In genomic region chr12:33551660-33552059, GRCm38 (mm10) we compare ENCODE assay signal across 6 mouse cellular contexts.
DNase-seq lines count a peak whose midpoint lies in the region; ATAC-seq lines count a peak whose summit lies in the region.
"Not testable (repeated sequence)": the region's sequence is repeated elsewhere in the genome, so short reads cannot be mapped to it uniquely, and the experiment has no call there.

No protein-coding gene starts in this region.

- WGBS in forebrain, embryonic 11.5 days = 43% methylated on average over 7 of the region's 7 CpGs
- 52% methylated on average over 7 of the region's 7 CpGs for WGBS in intestine, embryonic 15.5 days
- WGBS in midbrain, embryonic 11.5 days = 48% methylated on average over 7 of the region's 7 CpGs

- not testable (repeated sequence) for H3K9ac ChIP-seq in forebrain, embryonic 11.5 days (ENCODE audit: low read length); intestine, embryonic 15.5 days; midbrain, embryonic 11.5 days (ENCODE audit: low read length)

- peak; percentile 63; the same call in 1 of the 2 replicates for ATAC-seq in forebrain, embryonic 11.5 days (replicated peaks; ENCODE audit: low FRiP score)
- ATAC-seq in intestine, embryonic 15.5 days = peak; percentile 15; the same call in 1 of the 2 replicates
- peak; percentile 38; the same call in 1 of the 2 replicates for ATAC-seq in midbrain, embryonic 11.5 days (ENCODE audit: low FRiP score)

- DNase-seq in ES-CJ7 (ENCODE audit: low read depth, low spot score) (peak; percentile 55), R1 (ENCODE audit: low read depth, low spot score) (peak; percentile 67)
- DNase-seq in embryo, embryonic 11 days = peak; percentile 13
- DNase-seq in forebrain, embryonic 11.5 days (ENCODE audit: low spot score) = not testable (repeated sequence)
- DNase-seq in midbrain, embryonic 11.5 days (ENCODE audit: low spot score, missing footprints) = peak; percentile 66

- not testable (repeated sequence) for H3K27me3 ChIP-seq in forebrain, embryonic 11.5 days (ENCODE audit: control insufficient read depth, insufficient read depth, low read length); intestine, embryonic 15.5 days (replicated peaks); midbrain, embryonic 11.5 days (ENCODE audit: control insufficient read depth, insufficient read depth, low read length)

- H3K9me3 ChIP-seq in forebrain, embryonic 11.5 days (ENCODE audit: control insufficient read depth, low read length); intestine, embryonic 15.5 days; midbrain, embryonic 11.5 days (ENCODE audit: control insufficient read depth, low read length): not testable (repeated sequence)

- not testable (repeated sequence) for H3K27ac ChIP-seq in forebrain, embryonic 11.5 days (ENCODE audit: low read depth, low read length); intestine, embryonic 15.5 days; midbrain, embryonic 11.5 days (ENCODE audit: low read depth, low read length)

- not testable (repeated sequence) for H3K36me3 ChIP-seq in forebrain, embryonic 11.5 days (ENCODE audit: control insufficient read depth, insufficient read depth, low read length); intestine, embryonic 15.5 days; midbrain, embryonic 11.5 days (ENCODE audit: control insufficient read depth, insufficient read depth, low read length)

- H3K4me2 ChIP-seq in forebrain, embryonic 11.5 days (ENCODE audit: low read depth, low read length, severe bottlenecking); intestine, embryonic 15.5 days (replicated peaks); midbrain, embryonic 11.5 days: not testable (repeated sequence)

- H3K4me3 ChIP-seq in forebrain, embryonic 11.5 days (ENCODE audit: low read depth, low read length); intestine, embryonic 15.5 days (replicated peaks); midbrain, embryonic 11.5 days (ENCODE audit: low read depth, low read length): not testable (repeated sequence)

- not testable (repeated sequence) for H3K4me1 ChIP-seq in forebrain, embryonic 11.5 days (replicated peaks; ENCODE audit: control insufficient read depth, insufficient read depth, low read length); intestine, embryonic 15.5 days (replicated peaks)
- peaks cover 11% of the 10 kb centered on the region; the same call in 1 of the 2 replicates for H3K4me1 ChIP-seq in midbrain, embryonic 11.5 days (ENCODE audit: control insufficient read depth, insufficient read depth, low read length)
